Mouse (Mus musculus): ENCODE measurements around the gene Wdr77.
"Not testable (repeated sequence)": the region's sequence is repeated elsewhere in the genome, so short reads cannot be mapped to it uniquely, and the experiment has no call there.

Gene Wdr77

DNA sequence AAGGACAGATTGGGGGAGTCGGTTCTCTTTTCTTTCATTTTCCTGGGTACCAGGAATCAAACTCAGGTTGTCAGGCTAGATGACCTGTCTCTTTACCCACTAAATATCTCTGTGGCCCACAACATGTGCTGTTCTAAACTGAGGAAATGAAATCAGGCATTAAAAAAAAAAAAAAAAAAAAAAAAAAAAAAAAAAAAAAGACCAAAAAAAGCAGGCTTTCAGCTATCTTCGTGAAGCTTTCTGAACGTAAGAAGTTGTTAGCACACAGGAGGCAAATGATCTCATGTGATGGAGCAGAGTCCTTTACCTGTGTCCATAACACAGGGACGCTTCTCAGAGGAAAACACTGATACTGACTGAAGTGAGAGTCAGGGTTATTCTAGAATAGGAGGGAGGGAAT, 23.1 kb upstream of the Wdr77 start:
- DNase-seq (ENCODE audit: low read depth in 1 of 2, low spot score in 2 of 2) = no peak

DNA sequence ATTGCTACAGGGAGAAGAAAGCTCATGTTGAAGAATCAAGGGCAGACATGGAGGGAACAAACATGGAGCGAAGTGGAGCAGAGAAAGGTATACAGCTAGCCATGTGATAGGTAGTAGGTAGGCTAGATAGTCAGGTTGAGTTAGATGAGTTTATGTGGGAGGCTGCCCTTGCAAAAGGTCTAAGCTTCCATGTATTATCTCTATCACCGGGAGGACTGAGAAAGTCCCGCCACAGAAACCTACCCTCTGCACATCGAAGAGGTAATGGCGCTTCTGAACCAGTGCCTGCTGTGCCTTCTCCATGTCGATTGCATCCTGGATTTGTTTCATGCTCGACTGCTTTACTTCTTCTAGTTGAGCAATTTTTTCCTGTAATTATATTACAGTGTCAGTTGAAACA, 7.8 kb upstream of the Wdr77 start:
- no peak for DNase-seq (ENCODE audit: low read depth in 1 of 2, low spot score in 2 of 2)

DNA sequence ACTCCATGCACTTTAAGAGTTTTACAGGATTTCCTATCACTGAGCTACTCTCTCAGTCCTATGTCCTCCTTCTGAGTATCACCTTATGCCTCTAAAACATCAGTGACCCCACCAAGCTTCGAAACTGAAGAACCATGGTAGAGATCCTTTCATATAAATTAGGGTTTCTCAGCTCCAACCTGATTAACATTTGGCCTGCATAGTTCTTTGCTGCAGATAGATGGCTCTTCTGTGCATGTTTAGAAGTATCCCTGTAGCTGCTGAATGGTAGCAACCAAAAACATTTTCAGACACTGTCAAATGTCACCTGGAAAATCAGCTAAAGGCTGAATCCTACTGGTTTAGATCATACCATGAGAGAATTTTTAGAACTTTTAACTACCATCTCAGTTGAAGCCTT, 1.9 kb upstream of the Wdr77 start:
- no peak for DNase-seq (ENCODE audit: low read depth in 1 of 2, low spot score in 2 of 2)

DNA sequence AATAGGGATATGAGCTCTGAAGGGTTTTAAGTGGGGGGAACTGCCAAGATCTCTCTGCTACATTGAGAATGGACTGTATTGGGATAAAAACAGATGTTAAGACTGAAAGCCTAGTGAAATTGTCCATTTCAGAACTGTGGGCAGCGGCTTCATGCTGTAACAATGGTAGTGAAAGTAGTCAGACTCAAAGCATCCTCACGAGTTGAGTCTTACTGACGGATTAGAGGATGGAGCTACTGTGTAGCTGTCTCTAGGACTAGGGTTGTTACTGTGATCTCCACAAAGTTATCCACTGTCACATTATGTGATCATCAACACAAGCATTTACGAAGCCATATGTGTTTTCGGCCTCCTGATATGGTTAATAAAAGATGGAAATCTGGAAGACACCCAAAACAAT, 965 bp upstream of the Wdr77 start:
- no peak for DNase-seq (ENCODE audit: low read depth in 1 of 2, low spot score in 2 of 2)

DNA sequence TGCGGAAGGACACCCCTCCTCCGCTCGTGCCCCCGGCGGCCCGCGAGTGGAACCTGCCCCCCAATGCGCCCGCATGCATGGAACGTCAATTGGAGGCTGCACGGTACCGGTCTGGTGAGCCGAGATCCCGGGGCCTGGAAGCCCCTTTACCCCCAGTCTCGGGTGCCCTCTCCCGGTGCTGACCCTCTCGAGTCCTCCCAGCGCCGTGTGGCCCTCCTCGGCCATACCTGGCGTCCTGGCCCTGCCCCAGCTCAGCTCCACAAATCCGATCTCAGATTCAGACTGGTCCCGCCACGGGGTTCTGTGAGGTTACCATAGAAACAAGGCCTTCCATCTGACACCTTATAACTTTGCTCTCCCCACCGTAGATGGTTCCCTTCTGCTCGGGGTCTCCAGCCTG, 416 bp downstream of the Wdr77 start:
- no peak for DNase-seq (ENCODE audit: low read depth in 1 of 2, low spot score in 2 of 2)

DNA sequence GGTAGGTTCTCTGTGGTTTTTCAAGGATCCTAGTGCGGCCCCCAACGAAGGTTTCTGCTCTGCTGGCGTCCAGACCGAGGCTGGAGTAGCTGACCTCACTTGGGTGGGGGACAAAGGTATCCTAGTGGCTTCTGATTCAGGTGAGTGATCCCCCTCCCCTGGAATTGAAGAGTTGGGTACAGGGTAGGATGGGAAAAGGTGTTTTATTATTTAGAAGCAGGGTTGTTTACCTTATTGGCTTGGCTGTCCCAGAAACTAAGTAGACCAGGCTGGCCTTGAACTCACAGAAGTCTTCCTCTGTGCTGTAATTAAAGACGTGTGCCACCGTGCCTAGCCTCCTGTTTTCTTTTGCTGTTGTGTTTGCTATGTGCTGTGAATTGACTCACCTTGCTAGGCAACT, 830 bp downstream of the Wdr77 start, which contains the start of gene Atp5f1:
Atp5f1 (minus strand) TSS at position 101 of the 400 bp plus-strand sequence.
- peak in 1 of 2 experiments; percentile 6 for DNase-seq (ENCODE audit: low read depth in 1 of 2, low spot score in 2 of 2)

DNA sequence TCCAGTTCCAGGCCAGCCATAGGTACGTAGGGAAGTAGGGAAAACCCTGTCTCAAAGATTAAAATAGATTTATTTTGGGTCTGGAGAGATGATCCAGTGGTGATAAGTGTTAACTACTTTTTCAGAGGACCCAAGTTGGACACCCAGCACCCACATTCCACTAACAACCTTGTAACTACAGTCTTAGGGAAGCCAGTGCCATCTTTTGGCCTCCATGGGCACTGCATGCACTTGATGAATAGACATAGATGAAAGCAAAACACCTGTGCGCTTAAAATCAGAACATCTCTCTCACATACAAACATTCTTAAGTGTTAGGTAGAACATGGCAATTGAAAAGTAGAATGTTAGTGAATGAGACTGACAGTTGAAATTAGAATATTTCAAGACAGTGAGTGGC, 1.5 kb downstream of the Wdr77 start:
- DNase-seq (ENCODE audit: low read depth in 1 of 2, low spot score in 2 of 2) = no peak

DNA sequence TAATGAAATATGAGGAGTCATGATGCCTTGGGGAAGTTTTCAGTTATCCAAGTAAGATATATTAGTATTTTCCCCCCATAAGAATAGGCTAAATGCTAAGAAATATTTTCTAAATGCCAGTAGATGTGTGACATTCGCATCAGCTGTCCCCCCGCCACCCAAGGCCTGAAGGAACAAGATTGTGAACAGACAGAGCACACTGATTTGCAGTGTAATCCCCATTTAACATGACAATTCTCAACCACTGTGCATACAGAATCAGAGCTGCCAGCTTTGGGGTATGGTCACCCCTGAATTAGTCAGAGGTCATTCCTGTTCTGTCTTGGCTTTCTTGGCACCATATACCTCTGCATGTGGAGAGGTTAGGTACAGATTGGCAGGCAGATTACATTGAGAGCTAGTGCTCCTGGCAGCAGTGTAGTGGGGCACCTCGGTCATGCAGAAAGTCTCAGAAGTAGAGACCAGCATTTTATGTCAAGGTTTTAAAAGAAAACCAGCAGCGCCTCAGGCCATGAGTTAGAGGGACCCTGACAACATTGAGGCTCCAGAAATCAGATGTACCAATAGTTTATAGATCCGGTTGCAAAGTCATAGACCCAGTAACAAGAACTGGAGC, 12.8 kb downstream of the Wdr77 start:
- no peak for DNase-seq (ENCODE audit: low read depth in 1 of 2, low spot score in 2 of 2)

DNA sequence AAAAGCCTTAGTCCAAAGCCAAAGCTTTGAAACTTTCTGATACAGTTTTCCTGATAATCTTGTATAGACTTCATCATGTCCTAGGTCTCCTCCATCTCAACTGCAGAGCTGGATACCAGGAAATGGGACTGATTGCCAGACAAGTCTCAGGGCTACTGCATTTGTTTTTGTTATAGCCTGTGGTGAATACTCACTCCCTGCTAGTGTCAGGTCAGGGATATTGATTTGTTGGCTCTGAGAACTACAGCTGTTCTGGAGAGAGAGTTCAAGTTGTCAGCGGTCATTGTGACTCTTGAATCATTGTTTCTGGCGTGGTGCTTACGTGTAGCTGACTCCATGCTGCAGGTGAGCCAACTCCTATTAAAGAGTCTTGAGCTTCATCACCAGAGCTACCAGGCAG, 14.2 kb downstream of the Wdr77 start, which contains the start of gene Ovgp1:
Ovgp1 (plus strand) TSS at position 301 of the 400 bp plus-strand sequence.
- no peak for DNase-seq (ENCODE audit: low read depth in 1 of 2, low spot score in 2 of 2)

DNA sequence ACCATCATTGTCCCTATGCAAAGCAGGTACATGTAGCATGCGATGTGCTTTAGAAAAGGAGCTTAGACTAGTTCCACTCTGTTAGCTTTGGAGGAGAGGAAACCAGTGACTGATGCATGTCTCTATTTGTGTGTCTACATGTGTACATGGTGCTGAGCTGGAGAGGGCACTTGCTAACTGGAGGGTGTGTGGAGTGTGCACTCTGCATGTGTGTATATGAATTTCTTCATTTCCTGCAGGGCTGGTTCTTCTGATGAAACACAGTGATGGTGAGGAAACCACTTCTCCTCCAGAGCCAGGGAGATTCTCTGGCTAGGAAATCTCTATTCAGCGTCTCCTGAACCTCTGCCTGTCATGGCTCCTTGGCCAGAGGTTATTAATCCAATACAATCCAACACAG, 15.0 kb downstream of the Wdr77 start:
- no peak for DNase-seq (ENCODE audit: low read depth in 1 of 2, low spot score in 2 of 2)

DNA sequence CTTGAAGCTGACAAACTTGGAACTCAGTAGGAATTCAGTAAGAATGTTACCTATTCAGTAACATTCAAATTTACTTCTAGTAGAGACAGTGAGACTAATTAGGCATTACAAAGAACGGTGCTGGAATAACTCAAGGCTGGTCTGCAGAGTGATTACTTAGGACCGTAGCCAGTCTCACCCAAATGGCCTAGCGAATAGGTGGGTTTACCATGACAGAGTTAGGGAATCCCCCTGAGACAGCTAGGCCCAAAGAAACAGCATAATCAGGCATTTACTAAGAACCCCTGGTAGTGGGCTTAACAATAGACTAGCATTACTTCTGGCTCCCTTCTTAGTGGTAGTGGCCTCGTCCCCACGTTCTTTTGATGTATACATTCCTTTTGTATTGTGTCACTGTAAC, 30.4 kb downstream of the Wdr77 start:
- not testable (repeated sequence) for DNase-seq (ENCODE audit: low read depth in 1 of 2, low spot score in 2 of 2)

DNA sequence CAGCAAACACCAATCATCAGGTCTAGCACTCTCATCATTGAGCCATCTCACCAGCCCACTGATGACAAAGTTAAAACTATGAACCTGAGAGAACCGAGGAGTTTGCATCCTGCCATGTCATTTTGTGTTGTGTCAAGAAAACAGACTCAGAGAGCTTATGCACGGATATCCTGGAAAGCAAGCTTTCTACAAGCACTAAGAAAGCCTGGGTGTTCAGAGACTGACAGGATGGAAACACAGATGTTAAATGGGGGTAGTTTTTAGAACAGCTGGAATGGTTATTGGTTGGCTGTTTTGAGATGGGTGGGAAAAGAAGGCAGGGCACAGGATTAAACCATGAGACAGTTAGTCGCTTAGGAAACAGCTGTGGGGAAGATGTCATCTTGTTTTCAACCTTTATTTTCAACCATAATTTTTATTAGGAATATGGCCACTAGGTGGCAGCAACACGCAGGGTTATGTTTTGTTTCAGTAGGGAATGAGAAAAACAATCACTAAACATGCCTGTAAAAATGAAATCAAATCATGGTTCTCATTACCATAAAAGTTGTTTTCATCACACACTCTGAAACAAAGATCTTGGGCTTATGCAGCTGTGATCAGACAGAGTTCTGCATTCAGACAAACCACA, 32.6 kb downstream of the Wdr77 start:
- no peak for DNase-seq (ENCODE audit: low read depth in 1 of 2, low spot score in 2 of 2)

DNA sequence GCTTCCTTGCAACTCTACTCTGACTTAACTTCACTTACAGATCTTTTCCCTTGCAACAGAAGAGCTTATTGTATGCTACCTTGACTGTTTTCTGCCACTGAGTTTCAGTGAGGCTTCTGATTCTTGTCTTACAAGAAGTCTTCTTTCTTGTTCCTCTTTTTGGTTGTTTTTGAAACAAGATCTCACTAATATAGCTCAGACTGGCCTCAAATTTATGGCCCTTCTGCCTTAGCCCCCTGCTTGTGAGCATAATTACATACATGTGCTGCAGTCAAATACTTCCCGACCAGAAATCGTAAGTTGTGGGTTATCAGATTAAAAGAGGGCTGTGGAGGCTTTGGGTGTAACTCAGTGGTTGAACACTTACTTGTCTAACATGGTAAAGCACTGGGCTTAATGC, 35.6 kb downstream of the Wdr77 start:
- no peak for DNase-seq (ENCODE audit: low read depth in 1 of 2, low spot score in 2 of 2)

DNA sequence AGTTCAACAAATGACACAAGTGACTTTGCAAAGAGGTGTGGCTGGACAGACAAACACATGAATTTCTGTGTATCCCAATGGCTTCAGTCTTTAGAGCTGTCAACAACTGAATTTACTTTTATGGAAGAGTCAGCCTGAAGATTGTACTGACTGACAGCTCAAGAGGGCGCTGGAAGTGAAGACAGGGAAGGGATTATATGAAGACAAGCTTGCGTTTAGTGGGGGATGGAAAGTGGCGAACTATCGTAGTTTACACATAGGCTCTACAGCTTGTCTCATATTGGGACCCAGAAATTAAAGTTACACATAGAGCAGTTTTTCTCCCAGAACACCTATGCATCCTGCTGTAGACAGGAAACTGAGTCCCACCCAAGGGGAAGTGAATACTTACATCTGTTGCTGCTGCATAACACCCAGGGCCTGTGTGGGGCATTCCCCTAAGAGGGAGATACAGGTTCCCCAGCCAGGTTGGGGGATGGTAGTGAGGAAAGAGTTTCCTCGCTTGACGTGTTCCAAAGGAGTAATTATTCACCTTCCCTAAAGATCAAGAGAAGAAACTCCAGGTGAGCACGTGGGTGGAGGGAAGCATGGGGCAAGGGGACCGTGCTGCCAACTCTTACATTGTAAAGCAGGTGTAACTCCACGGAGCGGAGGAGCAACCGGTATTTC, 41.7 kb downstream of the Wdr77 start:
- DNase-seq (ENCODE audit: low read depth in 1 of 2, low spot score in 2 of 2) = no peak

DNA sequence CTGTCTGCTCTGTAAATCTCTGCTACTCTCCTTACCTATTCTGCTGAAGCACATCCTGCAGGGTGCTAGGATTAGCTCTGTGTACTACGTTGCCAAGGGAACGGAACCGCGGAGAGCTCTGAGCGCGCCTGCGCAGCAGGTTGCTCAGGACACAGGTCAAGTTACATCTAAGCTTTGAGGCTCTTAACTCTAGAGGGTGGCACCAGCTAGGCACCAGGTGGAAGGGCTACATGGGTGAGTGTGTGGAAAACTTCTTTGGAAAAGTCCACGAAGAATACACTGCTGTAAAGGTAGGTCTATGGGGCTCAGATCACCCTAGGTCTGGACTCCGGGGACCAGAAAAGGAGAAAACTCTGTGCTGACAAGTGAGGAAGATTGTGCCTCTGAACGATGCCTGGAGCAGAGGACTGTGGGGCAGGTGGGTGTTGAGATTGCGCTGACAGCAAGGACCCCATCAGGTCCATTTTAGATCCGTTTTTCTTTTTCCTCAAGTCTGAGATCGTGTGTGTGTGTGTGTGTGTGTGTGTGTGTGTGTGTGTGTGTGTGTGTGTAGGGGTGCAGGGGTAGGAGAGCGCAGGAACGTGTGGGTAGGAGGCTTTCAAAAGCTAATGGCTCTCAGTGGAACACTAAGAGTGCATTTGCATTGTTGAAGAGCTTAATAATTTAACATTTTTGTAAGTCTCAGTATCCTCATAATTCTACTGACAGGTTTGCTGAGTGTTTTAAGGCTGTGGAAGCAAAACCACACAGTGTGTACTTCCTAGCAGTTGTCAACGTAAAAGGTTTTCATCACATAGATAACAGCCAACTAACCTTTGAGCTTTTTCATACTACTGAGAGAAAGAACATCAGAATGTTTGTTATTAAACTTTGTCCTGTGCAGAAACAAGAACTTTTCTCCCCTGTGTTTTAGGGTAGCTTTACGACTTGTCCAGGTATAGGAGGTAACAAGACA, 42.5 kb downstream of the Wdr77 start:
- DNase-seq (ENCODE audit: low read depth in 1 of 2, low spot score in 2 of 2) = no peak

DNA sequence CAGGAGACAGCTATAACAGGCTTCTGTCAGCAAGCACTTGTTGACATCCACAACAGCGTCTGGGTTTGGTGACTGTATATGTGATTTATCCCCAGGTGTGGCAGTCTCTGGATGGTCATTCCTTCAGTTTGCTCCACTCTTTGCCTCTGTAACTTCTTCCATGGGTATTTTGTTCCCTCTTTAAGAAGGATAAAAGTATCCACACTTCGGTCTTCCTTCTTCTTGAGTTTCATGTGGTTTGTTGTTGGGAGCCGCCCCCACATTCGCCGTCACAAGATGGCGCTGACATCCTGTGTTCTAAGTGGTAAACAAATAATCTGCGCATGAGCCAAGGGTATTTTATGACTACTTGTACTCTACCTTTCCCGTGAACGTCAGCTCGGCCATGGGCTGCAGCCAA, 44.2 kb downstream of the Wdr77 start:
- not testable (repeated sequence) for DNase-seq (ENCODE audit: low read depth in 1 of 2, low spot score in 2 of 2)

DNA sequence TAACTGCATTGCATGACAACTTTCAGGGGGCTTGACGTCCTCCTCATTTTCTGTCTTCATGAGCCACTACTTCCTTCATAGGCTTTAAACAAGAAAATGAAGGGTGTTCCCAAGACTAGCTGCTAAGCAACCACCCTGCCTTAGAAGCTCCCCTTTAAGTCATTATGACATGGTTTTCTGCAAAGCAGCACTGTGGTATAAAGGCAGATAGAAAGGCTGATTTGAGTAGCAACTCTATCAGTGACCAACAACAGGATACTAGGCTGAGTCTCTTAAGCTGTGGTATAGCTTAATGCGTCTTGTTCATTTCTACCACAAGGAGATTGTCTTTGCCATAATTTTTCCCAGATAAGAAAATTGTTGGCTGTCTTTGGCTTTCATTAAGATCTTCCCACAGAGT, 55.4 kb downstream of the Wdr77 start, which contains the start of gene Pifo:
Pifo (minus strand) TSS at position 101 of the 400 bp plus-strand sequence.
- no peak for DNase-seq (ENCODE audit: low read depth in 1 of 2, low spot score in 2 of 2)

Measured in monocyte, adult 2 months (primary cell).